Mouse (Mus musculus): ENCODE data around the gene Rad54l.

- TF ChIP-seq CTCF (IDR thresholded peaks at IDR 0.05; ENCODE audit: low read depth) (no peak), EP300 (IDR thresholded peaks at IDR 0.05; ENCODE audit: low read depth) (no peak)
Observed at GRCm38 (mm10) chr4:116096291-116096690, 27.2 kb downstream of the Rad54l start.
